ENCODE assay signal across 27 mouse cellular contexts in the genomic region with DNA sequence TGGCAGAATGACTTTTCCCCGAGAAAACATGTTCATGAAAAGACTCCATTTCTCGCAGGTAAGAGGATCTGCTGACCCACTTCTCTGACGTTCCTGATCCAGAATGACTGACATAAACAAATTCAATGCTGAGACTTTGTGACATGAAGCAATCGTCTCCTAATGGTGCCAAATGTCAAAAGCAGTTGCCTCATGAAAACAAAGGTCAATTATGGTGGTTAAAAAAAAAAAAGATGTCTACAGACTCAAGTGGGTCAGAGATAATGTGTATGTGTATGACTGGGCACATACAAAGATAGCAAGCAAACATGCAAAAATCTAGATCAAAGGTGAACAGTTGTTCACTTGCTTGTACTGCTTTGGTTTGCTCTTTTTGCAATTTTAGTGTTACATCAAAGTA. TPM values are rescaled to one million over a fixed set of nuclear protein-coding genes. Genes with fewer than 3 reads are reported as not detected.
DNase-seq lines count a peak whose midpoint lies in the region; ATAC-seq and TF ChIP-seq lines count a peak whose summit lies in the region.
"Had no signal": no experiment of that assay in that cellular context is flagged by ENCODE, and none has a peak within 500 bp of the region (broad histone marks: within the 10 kb centered on the region; RNA-seq: fewer than 3 reads in every experiment).

No protein-coding gene starts in this region.

- no peak for TF ChIP-seq CTCF in liver, adult 2 months (IDR thresholded peaks at IDR 0.05; ENCODE audit: low read depth, low read length)
- no peak for TF ChIP-seq CTCF in MEL (IDR thresholded peaks at IDR 0.05 in 2 of 3, conservative IDR thresholded peaks at IDR 0.05 in 1 of 3; ENCODE audit: control insufficient read depth in 1 of 3, insufficient read depth in 1 of 3, low read depth in 2 of 3, low read length in 3 of 3, poor library complexity in 1 of 3, severe bottlenecking in 1 of 3)
- TF ChIP-seq CTCF in intestine, postnatal 0 days (IDR thresholded peaks at IDR 0.05; ENCODE audit: low read depth) = no peak
- no peak for TF ChIP-seq CTCF in hindbrain, postnatal 0 days (IDR thresholded peaks at IDR 0.05; ENCODE audit: low read depth)

- TF ChIP-seq RAD21 in MEL (IDR thresholded peaks at IDR 0.05; ENCODE audit: low read depth, low read length) = no peak

- H3K4me2 ChIP-seq in liver, embryonic 11.5 days = no peak overlapping the region
- H3K4me2 ChIP-seq in intestine, postnatal 0 days (replicated peaks; ENCODE audit: low read depth) = no peak overlapping the region
- H3K4me2 ChIP-seq in hindbrain, postnatal 0 days (ENCODE audit: low read depth, low read length) = no peak overlapping the region
- H3K4me2 ChIP-seq: embryonic facial prominence, embryonic 12.5 days; embryonic facial prominence, embryonic 15.5 days; heart, embryonic 13.5 days; hindbrain, embryonic 14.5 days had no signal

- no peak overlapping the region for H3K4me3 ChIP-seq in liver, adult 2 months (ENCODE audit: insufficient read depth, low read depth, low read length)
- no peak overlapping the region for H3K4me3 ChIP-seq in liver, embryonic 11.5 days (ENCODE audit: low read depth, low read length)
- no peak overlapping the region for H3K4me3 ChIP-seq in MEL (ENCODE audit: control insufficient read depth in 1 of 2, insufficient read depth in 1 of 2, low read depth in 2 of 2, low read length in 2 of 2)
- no peak overlapping the region for H3K4me3 ChIP-seq in brown adipose tissue, adult 24 weeks (ENCODE audit: insufficient read depth, low read depth, low read length)
- no peak overlapping the region for H3K4me3 ChIP-seq in intestine, postnatal 0 days (ENCODE audit: low read depth, low read length)
- H3K4me3 ChIP-seq in hindbrain, postnatal 0 days (ENCODE audit: low read length) = no peak overlapping the region
- H3K4me3 ChIP-seq: embryonic facial prominence, embryonic 12.5 days; embryonic facial prominence, embryonic 15.5 days; gastrocnemius, adult 2 months; heart, embryonic 13.5 days had no signal

- 15% methylated on average over 4 of the region's 4 CpGs for WGBS in liver, adult 2 months
- 69% methylated on average over 4 of the region's 4 CpGs for WGBS in liver, embryonic 11.5 days
- 42% methylated on average over 4 of the region's 4 CpGs for WGBS in intestine, postnatal 0 days
- WGBS in hindbrain, postnatal 0 days = 59% methylated on average over 4 of the region's 4 CpGs

- TF ChIP-seq POLR2A in liver, adult 2 months (IDR thresholded peaks at IDR 0.05; ENCODE audit: extremely low read depth, insufficient read depth, low read length) = no peak
- no peak for TF ChIP-seq POLR2A in MEL (IDR thresholded peaks at IDR 0.05; ENCODE audit: control insufficient read depth in 1 of 2, insufficient read depth in 1 of 2, low read depth in 1 of 2, low read length in 2 of 2, poor library complexity in 1 of 2)

- H3K9me3 ChIP-seq in liver, embryonic 11.5 days (ENCODE audit: control insufficient read depth, low read length) = no peaks in the 10 kb centered on the region
- no peaks in the 10 kb centered on the region for H3K9me3 ChIP-seq in MEL (replicated peaks; ENCODE audit: insufficient read depth, low read length)
- H3K9me3 ChIP-seq in intestine, postnatal 0 days (ENCODE audit: control insufficient read depth) = no peaks in the 10 kb centered on the region
- H3K9me3 ChIP-seq in hindbrain, postnatal 0 days (ENCODE audit: low read length) = no peaks in the 10 kb centered on the region
- H3K9me3 ChIP-seq: embryonic facial prominence, embryonic 12.5 days; embryonic facial prominence, embryonic 15.5 days; G1E; heart, embryonic 13.5 days had no signal

- H3K9ac ChIP-seq in liver, adult 2 months (ENCODE audit: low read depth, low read length) = peak overlapping the region; percentile 59; the same call in 1 of the 2 replicates
- H3K9ac ChIP-seq in liver, embryonic 11.5 days (ENCODE audit: low read depth, low read length) = no peak overlapping the region
- H3K9ac ChIP-seq in MEL (ENCODE audit: control insufficient read depth, low read depth, low read length, poor library complexity, severe bottlenecking) = no peak overlapping the region
- no peak overlapping the region for H3K9ac ChIP-seq in intestine, postnatal 0 days (ENCODE audit: low read depth, low read length)
- H3K9ac ChIP-seq in hindbrain, postnatal 0 days (replicated peaks; ENCODE audit: low read length) = no peak overlapping the region
- H3K9ac ChIP-seq: embryonic facial prominence, embryonic 12.5 days; embryonic facial prominence, embryonic 15.5 days; forebrain, postnatal 0 days; heart, embryonic 13.5 days; hindbrain, embryonic 14.5 days had no signal

- H3K27ac ChIP-seq in liver, adult 2 months (replicated peaks; ENCODE audit: insufficient read depth, low read depth, low read length) = peak overlapping the region; percentile 99
- no peak overlapping the region for H3K27ac ChIP-seq in liver, embryonic 11.5 days (ENCODE audit: low read depth, low read length)
- no peak overlapping the region for H3K27ac ChIP-seq in MEL (ENCODE audit: control insufficient read depth, low read depth, low read length)
- peak overlapping the region; percentile 86 for H3K27ac ChIP-seq in brown adipose tissue, adult 24 weeks (replicated peaks; ENCODE audit: low read depth, low read length)
- H3K27ac ChIP-seq in intestine, postnatal 0 days (ENCODE audit: low read depth, low read length) = peak overlapping the region; percentile 90
- no peak overlapping the region for H3K27ac ChIP-seq in hindbrain, postnatal 0 days
- H3K27ac ChIP-seq: embryonic facial prominence, embryonic 12.5 days; embryonic facial prominence, embryonic 15.5 days; gastrocnemius, adult 2 months; heart, embryonic 13.5 days; hindbrain, embryonic 14.5 days had no signal

- H3K36me3 ChIP-seq in liver, adult 2 months (ENCODE audit: control insufficient read depth, insufficient read depth, low read length) = no peaks in the 10 kb centered on the region
- H3K36me3 ChIP-seq in liver, embryonic 11.5 days (ENCODE audit: control insufficient read depth, insufficient read depth, low read length) = no peaks in the 10 kb centered on the region
- peaks cover 0 to 8% of the 10 kb centered on the region in 2 experiments; a peak in 2 of 4 replicates for H3K36me3 ChIP-seq in MEL (ENCODE audit: control insufficient read depth in 1 of 2, insufficient read depth in 2 of 2, low read length in 2 of 2)
- no peaks in the 10 kb centered on the region for H3K36me3 ChIP-seq in intestine, postnatal 0 days (ENCODE audit: control insufficient read depth, insufficient read depth)
- H3K36me3 ChIP-seq in hindbrain, postnatal 0 days (ENCODE audit: insufficient read depth, low read length) = no peaks in the 10 kb centered on the region
- H3K36me3 ChIP-seq: embryonic facial prominence, embryonic 12.5 days; embryonic facial prominence, embryonic 15.5 days; G1E; heart, embryonic 13.5 days had no signal

- ATAC-seq in liver, embryonic 11.5 days (replicated peaks; ENCODE audit: low FRiP score) = no peak
- peak; percentile 85 for ATAC-seq in intestine, postnatal 0 days
- ATAC-seq in megakaryocyte, adult 5-6 weeks (ENCODE audit: poor library complexity, severe bottlenecking) = no peak
- no peak for ATAC-seq in hindbrain, postnatal 0 days
- ATAC-seq: forebrain, embryonic 14.5 days; forebrain, postnatal 0 days had no signal

- DNase-seq in liver, adult 2 months (ENCODE audit: extremely low read depth, low read depth, low spot score) = peak; percentile 99
- no peak for DNase-seq in liver, embryonic 11.5 days (ENCODE audit: low spot score)
- no peak for DNase-seq in MEL (ENCODE audit: low read depth, low spot score)
- DNase-seq in hindbrain, postnatal 0 days (ENCODE audit: low spot score) = no peak
- DNase-seq: adrenal gland, adult 8-10 months; adrenal gland, postnatal 25 days; B cell, adult 2 months; cerebellum, adult 11 months; cerebellum, adult 2 months; cerebellum, adult 9-11 months; cerebellum, postnatal 25 days; forebrain, postnatal 0 days; gastrocnemius, adult 2 months; gastrocnemius, postnatal 14 days; heart, adult 18-20 months; heart, postnatal 14 days; heart, postnatal 4 days had no signal

- H3K27me3 ChIP-seq in liver, adult 2 months (ENCODE audit: control insufficient read depth, insufficient read depth, low read length) = no peaks in the 10 kb centered on the region
- H3K27me3 ChIP-seq in liver, embryonic 11.5 days (replicated peaks; ENCODE audit: control insufficient read depth, insufficient read depth, low read length) = no peaks in the 10 kb centered on the region
- H3K27me3 ChIP-seq in MEL (ENCODE audit: control insufficient read depth in 1 of 2, insufficient read depth in 2 of 2, low read length in 2 of 2) = no peaks in the 10 kb centered on the region
- H3K27me3 ChIP-seq in intestine, postnatal 0 days (replicated peaks; ENCODE audit: control insufficient read depth, insufficient read depth, low read length) = no peaks in the 10 kb centered on the region
- H3K27me3 ChIP-seq in hindbrain, postnatal 0 days (ENCODE audit: insufficient read depth, low read length) = no peaks in the 10 kb centered on the region
- H3K27me3 ChIP-seq: CH12.LX; embryonic facial prominence, embryonic 12.5 days; embryonic facial prominence, embryonic 15.5 days; heart, embryonic 13.5 days had no signal

- peaks cover 15% of the 10 kb centered on the region for H3K4me1 ChIP-seq in liver, adult 2 months (ENCODE audit: control insufficient read depth, insufficient read depth, low read length)
- H3K4me1 ChIP-seq in liver, embryonic 11.5 days (replicated peaks; ENCODE audit: control insufficient read depth, insufficient read depth, low read length) = no peaks in the 10 kb centered on the region
- peaks cover 7 to 22% of the 10 kb centered on the region in 2 experiments for H3K4me1 ChIP-seq in MEL (ENCODE audit: control insufficient read depth in 1 of 2, insufficient read depth in 2 of 2, low read length in 2 of 2)
- H3K4me1 ChIP-seq in brown adipose tissue, adult 24 weeks (ENCODE audit: control insufficient read depth, insufficient read depth, insufficient read length, low read length) = peaks cover 4% of the 10 kb centered on the region; the same call in 1 of the 2 replicates
- H3K4me1 ChIP-seq in intestine, postnatal 0 days (replicated peaks; ENCODE audit: control insufficient read depth, insufficient read depth, low read length) = 0 out of 2 replicates have a peak, but pooled peaks cover 10% of the 10 kb centered on the region
- H3K4me1 ChIP-seq in hindbrain, postnatal 0 days (ENCODE audit: insufficient read depth, low read length) = no peaks in the 10 kb centered on the region

- TF ChIP-seq EP300 in MEL (IDR thresholded peaks at IDR 0.05; ENCODE audit: low read depth in 1 of 2, low read length in 2 of 2) = no peak

- no peaks in the 10 kb centered on the region for H3K79me2 ChIP-seq in liver, adult 2 months (ENCODE audit: control insufficient read depth, insufficient read depth, low read length)
- no peaks in the 10 kb centered on the region for H3K79me2 ChIP-seq in MEL (ENCODE audit: control insufficient read depth, insufficient read depth, low read length, poor library complexity)

RNA-seq across cellular contexts. Expression of a gene that starts 8.9 kb away (rescaled TPM):
- total RNA-seq in liver, adult 2 months (2014; rRNA removed) = 1,807 and 1,852 TPM in 2 replicates
- 1,476 and 1,516 TPM in 2 replicates for polyA plus RNA-seq in liver, adult 2 months (2012; rRNA removed)
- polyA plus RNA-seq in liver, embryonic 11.5 days (2014; fragmentation: Nextera tagmentation; extraction: Ambion mirVana) = 145 and 166 TPM in 2 replicates
- 36.4 and 48.3 TPM in 2 replicates for total RNA-seq in MEL (2012; rRNA removed)
- polyA plus RNA-seq in MEL (2012; ENCODE audit: insufficient read depth in 1 of 2, insufficient read length in 2 of 2, low read depth in 1 of 2, low replicate concordance in 2 of 2, missing spikeins in 1 of 2) = 10 to 100 TPM; 74.3 to 82.0 TPM
- 631 and 665 TPM in 2 replicates for polyA plus RNA-seq in brown adipose tissue, adult 24 weeks (2012; ENCODE audit: insufficient read depth, insufficient read length, missing spikeins)
- polyA plus RNA-seq in intestine, postnatal 0 days (2015; fragmentation: Nextera tagmentation; extraction: Ambion mirVana) = 173 and 179 TPM in 2 replicates
- 114 and 125 TPM in 2 replicates for total RNA-seq in megakaryocyte, adult 5-6 weeks (2015)
- total RNA-seq in megakaryocyte, adult 5-6 weeks (2017) = 42.0 and 45.3 TPM in 2 replicates
- 112 and 116 TPM in 2 replicates for total RNA-seq in hindbrain, postnatal 0 days (2014; rRNA removed)
- 58.5 and 71.4 TPM in 2 replicates for polyA plus RNA-seq in hindbrain, postnatal 0 days (2015; fragmentation: Nextera tagmentation; extraction: Ambion mirVana)

Comparison
In these comparisons a context has a peak if more than half of its experiments do, and no peak if none do; other contexts are left out.
1. H3K27ac ChIP-seq: peak in liver, adult 2 months (single experiment), brown adipose tissue, adult 24 weeks (single experiment) and intestine, postnatal 0 days (single experiment); none in liver, embryonic 11.5 days (single experiment), MEL (single experiment) and hindbrain, postnatal 0 days (single experiment).